Mouse (Mus musculus): ENCODE results near the gene Nlrc5. TPM values are rescaled to one million over a fixed set of nuclear protein-coding genes. Genes with fewer than 3 reads are reported as not detected.

Gene Nlrc5
- polyA plus RNA-seq, 1 experiment from 2014 or later = 0.28 TPM

- no peaks in the 10 kb centered on the region for H3K27me3 ChIP-seq (replicated peaks; ENCODE audit: control insufficient read depth, insufficient read depth, low read length)
- WGBS = 89% methylated on average over 8 of the region's 8 CpGs
These were observed 38.6 kb downstream of the Nlrc5 start for GRCm38 (mm10) chr8:94472741-94473140.

DNA sequence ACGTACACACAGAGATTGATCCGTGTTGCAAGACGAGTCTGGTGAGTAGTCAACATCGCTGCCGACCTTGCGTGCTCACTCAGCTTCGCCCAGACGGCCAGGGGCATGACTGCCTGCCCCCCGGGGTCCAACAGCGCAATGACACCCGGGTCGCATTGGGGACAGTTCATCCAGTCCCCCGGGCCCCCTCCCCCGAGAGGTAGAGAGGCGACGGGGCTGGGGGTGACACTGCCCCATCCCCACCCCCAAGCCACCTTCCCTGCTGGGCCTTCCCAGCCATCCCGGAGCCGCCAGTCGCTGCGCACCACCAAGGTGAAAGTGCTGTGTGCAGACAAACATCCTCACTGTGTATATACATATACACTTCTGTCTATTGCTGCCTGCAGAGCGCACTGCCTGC is 39.3 kb downstream of the Nlrc5 start:
- H3K9ac ChIP-seq (replicated peaks; ENCODE audit: low read depth, low read length) = no peak overlapping the region
- no peaks in the 10 kb centered on the region for H3K36me3 ChIP-seq (ENCODE audit: control insufficient read depth, insufficient read depth)
- no peaks in the 10 kb centered on the region for H3K4me1 ChIP-seq (replicated peaks; ENCODE audit: control insufficient read depth, insufficient read depth, low read length)
- no peak overlapping the region for H3K4me2 ChIP-seq (ENCODE audit: low read length)
- H3K27me3 ChIP-seq (replicated peaks; ENCODE audit: control insufficient read depth, insufficient read depth, low read length) = no peaks in the 10 kb centered on the region
- no peaks in the 10 kb centered on the region for H3K9me3 ChIP-seq (ENCODE audit: control insufficient read depth, low read length)
- WGBS = 83% methylated on average over 21 of the region's 21 CpGs
- H3K4me3 ChIP-seq (replicated peaks; ENCODE audit: low read length) = no peak overlapping the region
- no peak overlapping the region for H3K27ac ChIP-seq (ENCODE audit: low read length)
- ATAC-seq = no peak

More at GRCm38 (mm10) chr8:94472741-94473140, 38.6 kb downstream of the Nlrc5 start:
- H3K27ac ChIP-seq (ENCODE audit: low read length) = no peak overlapping the region
- no peak overlapping the region for H3K4me3 ChIP-seq (replicated peaks; ENCODE audit: low read length)
- H3K4me1 ChIP-seq (replicated peaks; ENCODE audit: control insufficient read depth, insufficient read depth, low read length) = no peaks in the 10 kb centered on the region
- no peak overlapping the region for H3K4me2 ChIP-seq (ENCODE audit: low read length)
- no peaks in the 10 kb centered on the region for H3K36me3 ChIP-seq (ENCODE audit: control insufficient read depth, insufficient read depth)
- H3K9ac ChIP-seq (replicated peaks; ENCODE audit: low read depth, low read length) = no peak overlapping the region
- no peaks in the 10 kb centered on the region for H3K9me3 ChIP-seq (ENCODE audit: control insufficient read depth, low read length)
- no peak for ATAC-seq

GRCm38 (mm10) chr8:94475786-94476185 is 41.6 kb downstream of the Nlrc5 start:
- no peak overlapping the region for H3K9ac ChIP-seq (replicated peaks; ENCODE audit: low read depth, low read length)
- no peak overlapping the region for H3K4me3 ChIP-seq (replicated peaks; ENCODE audit: low read length)
- H3K27ac ChIP-seq (ENCODE audit: low read length) = no peak overlapping the region
- no peaks in the 10 kb centered on the region for H3K4me1 ChIP-seq (replicated peaks; ENCODE audit: control insufficient read depth, insufficient read depth, low read length)
- H3K4me2 ChIP-seq (ENCODE audit: low read length) = no peak overlapping the region
- 81% methylated on average over 8 of the region's 8 CpGs for WGBS
- no peaks in the 10 kb centered on the region for H3K36me3 ChIP-seq (ENCODE audit: control insufficient read depth, insufficient read depth)
- no peaks in the 10 kb centered on the region for H3K9me3 ChIP-seq (ENCODE audit: control insufficient read depth, low read length)
- no peaks in the 10 kb centered on the region for H3K27me3 ChIP-seq (replicated peaks; ENCODE audit: control insufficient read depth, insufficient read depth, low read length)
- no peak for ATAC-seq

GRCm38 (mm10) chr8:94476846-94477245 is 42.7 kb downstream of the Nlrc5 start:
- no peaks in the 10 kb centered on the region for H3K9me3 ChIP-seq (ENCODE audit: control insufficient read depth, low read length)
- H3K9ac ChIP-seq (replicated peaks; ENCODE audit: low read depth, low read length) = no peak overlapping the region
- no peaks in the 10 kb centered on the region for H3K27me3 ChIP-seq (replicated peaks; ENCODE audit: control insufficient read depth, insufficient read depth, low read length)
- H3K4me1 ChIP-seq (replicated peaks; ENCODE audit: control insufficient read depth, insufficient read depth, low read length) = no peaks in the 10 kb centered on the region
- H3K4me3 ChIP-seq (replicated peaks; ENCODE audit: low read length) = no peak overlapping the region
- no peak for ATAC-seq
- no peak overlapping the region for H3K4me2 ChIP-seq (ENCODE audit: low read length)
- H3K36me3 ChIP-seq (ENCODE audit: control insufficient read depth, insufficient read depth) = no peaks in the 10 kb centered on the region
- no peak overlapping the region for H3K27ac ChIP-seq (ENCODE audit: low read length)
- WGBS = 81% methylated on average over 7 of the region's 7 CpGs

GRCm38 (mm10) chr8:94482051-94482450 is 47.9 kb downstream of the Nlrc5 start:
- no peaks in the 10 kb centered on the region for H3K4me1 ChIP-seq (replicated peaks; ENCODE audit: control insufficient read depth, insufficient read depth, low read length)
- no peaks in the 10 kb centered on the region for H3K36me3 ChIP-seq (ENCODE audit: control insufficient read depth, insufficient read depth)
- no peak overlapping the region for H3K9ac ChIP-seq (replicated peaks; ENCODE audit: low read depth, low read length)
- no peaks in the 10 kb centered on the region for H3K27me3 ChIP-seq (replicated peaks; ENCODE audit: control insufficient read depth, insufficient read depth, low read length)
- no peak for ATAC-seq
- no peaks in the 10 kb centered on the region for H3K9me3 ChIP-seq (ENCODE audit: control insufficient read depth, low read length)
- H3K4me3 ChIP-seq (replicated peaks; ENCODE audit: low read length) = no peak overlapping the region
- H3K4me2 ChIP-seq (ENCODE audit: low read length) = no peak overlapping the region
- H3K27ac ChIP-seq (ENCODE audit: low read length) = no peak overlapping the region
- WGBS = 9% methylated on average over 6 of the region's 6 CpGs

- Histone ChIP-seq H3K36me3 (ENCODE audit: control insufficient read depth, insufficient read depth) (no peaks in the 10 kb centered on the region), H3K9me3 (ENCODE audit: control insufficient read depth, low read length) (no peaks in the 10 kb centered on the region), H3K4me1 (replicated peaks; ENCODE audit: control insufficient read depth, insufficient read depth, low read length) (no peaks in the 10 kb centered on the region), H3K4me2 (ENCODE audit: low read length) (no peak overlapping the region), H3K9ac (replicated peaks; ENCODE audit: low read depth, low read length) (no peak overlapping the region), H3K27ac (ENCODE audit: low read length) (no peak overlapping the region), H3K27me3 (replicated peaks; ENCODE audit: control insufficient read depth, insufficient read depth, low read length) (no peaks in the 10 kb centered on the region), H3K4me3 (replicated peaks; ENCODE audit: low read length) (no peak overlapping the region)
- ATAC-seq = no peak
- 79% methylated on average over 3 of the region's 3 CpGs for WGBS
These were observed 51.1 kb downstream of the Nlrc5 start for GRCm38 (mm10) chr8:94485288-94485687.

GRCm38 (mm10) chr8:94485882-94486281 is 51.7 kb downstream of the Nlrc5 start:
- H3K27me3 ChIP-seq (replicated peaks; ENCODE audit: control insufficient read depth, insufficient read depth, low read length) = no peaks in the 10 kb centered on the region
- H3K4me2 ChIP-seq (ENCODE audit: low read length) = no peak overlapping the region
- H3K4me1 ChIP-seq (replicated peaks; ENCODE audit: control insufficient read depth, insufficient read depth, low read length) = no peaks in the 10 kb centered on the region
- ATAC-seq = no peak
- no peak overlapping the region for H3K4me3 ChIP-seq (replicated peaks; ENCODE audit: low read length)
- WGBS = 10% methylated on average over 2 of the region's 2 CpGs
- H3K27ac ChIP-seq (ENCODE audit: low read length) = no peak overlapping the region
- H3K36me3 ChIP-seq (ENCODE audit: control insufficient read depth, insufficient read depth) = no peaks in the 10 kb centered on the region
- H3K9me3 ChIP-seq (ENCODE audit: control insufficient read depth, low read length) = no peaks in the 10 kb centered on the region
- H3K9ac ChIP-seq (replicated peaks; ENCODE audit: low read depth, low read length) = no peak overlapping the region

DNA sequence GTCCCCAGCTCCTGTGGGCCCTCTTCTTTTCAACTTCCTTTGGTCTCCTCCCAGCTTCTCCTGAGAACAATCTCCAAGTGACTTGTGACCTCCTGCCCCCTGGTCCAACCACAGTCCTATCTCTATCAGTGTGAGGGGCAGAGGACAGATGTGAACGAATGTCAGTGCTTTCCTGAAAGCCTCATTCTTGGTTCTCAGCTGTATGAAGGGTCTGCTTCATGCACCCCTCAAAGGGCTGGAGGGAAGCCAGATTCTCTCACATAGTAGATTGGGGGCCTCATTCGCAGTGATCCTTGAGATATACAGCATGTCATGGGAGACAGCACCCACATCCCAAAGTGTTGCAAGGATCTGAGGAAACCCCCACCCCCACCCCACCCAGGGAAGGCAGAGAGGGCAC is 53.9 kb downstream of the Nlrc5 start:
- no peaks in the 10 kb centered on the region for H3K27me3 ChIP-seq (replicated peaks; ENCODE audit: control insufficient read depth, insufficient read depth, low read length)
- 70% methylated on average over 2 of the region's 2 CpGs for WGBS
- H3K4me1 ChIP-seq (replicated peaks; ENCODE audit: control insufficient read depth, insufficient read depth, low read length) = peaks cover 9% of the 10 kb centered on the region
- no peaks in the 10 kb centered on the region for H3K9me3 ChIP-seq (ENCODE audit: control insufficient read depth, low read length)
- no peak for ATAC-seq
- no peak overlapping the region for H3K27ac ChIP-seq (ENCODE audit: low read length)
- H3K4me3 ChIP-seq (replicated peaks; ENCODE audit: low read length) = no peak overlapping the region
- H3K4me2 ChIP-seq (ENCODE audit: low read length) = no peak overlapping the region
- H3K36me3 ChIP-seq (ENCODE audit: control insufficient read depth, insufficient read depth) = no peaks in the 10 kb centered on the region
- H3K9ac ChIP-seq (replicated peaks; ENCODE audit: low read depth, low read length) = no peak overlapping the region

GRCm38 (mm10) chr8:94489809-94490483 is 55.8 kb downstream of the Nlrc5 start:
- H3K4me2 ChIP-seq (ENCODE audit: low read length) = no peak overlapping the region
- H3K36me3 ChIP-seq (ENCODE audit: control insufficient read depth, insufficient read depth) = no peaks in the 10 kb centered on the region
- no peak overlapping the region for H3K9ac ChIP-seq (replicated peaks; ENCODE audit: low read depth, low read length)
- no peaks in the 10 kb centered on the region for H3K27me3 ChIP-seq (replicated peaks; ENCODE audit: control insufficient read depth, insufficient read depth, low read length)
- no peak overlapping the region for H3K4me3 ChIP-seq (replicated peaks; ENCODE audit: low read length)
- H3K9me3 ChIP-seq (ENCODE audit: control insufficient read depth, low read length) = no peaks in the 10 kb centered on the region
- ATAC-seq = no peak
- H3K4me1 ChIP-seq (replicated peaks; ENCODE audit: control insufficient read depth, insufficient read depth, low read length) = peaks cover 9% of the 10 kb centered on the region
- 73% methylated on average over 4 of the region's 4 CpGs for WGBS
- no peak overlapping the region for H3K27ac ChIP-seq (ENCODE audit: low read length)
